Mouse (Mus musculus) myocyte (in vitro differentiated cells): ENCODE results near the gene Gm49394.

ENCODE experiments used
- CEBPB ChIP-seq: IDR thresholded peaks from 2 replicates; pipeline ENCODE4 v1.6.1; 2011; ENCODE audit warnings: mild to moderate bottlenecking, moderate library complexity; ENCODE audit not compliant: poor library complexity, insufficient read depth, severe bottlenecking
- MAX ChIP-seq: IDR thresholded peaks from one replicate; pipeline ENCODE4 v1.6.1; 2011; ENCODE audit warnings: low read depth, mild to moderate bottlenecking, control low read depth
- MYOG ChIP-seq, 3 experiments: IDR thresholded peaks; one replicate each; pipeline ENCODE4 v1.6.1; 2011; ENCODE audit warnings: control low read depth in 2 of 3, low read depth in 2 of 3, mild to moderate bottlenecking in 2 of 3; ENCODE audit not compliant: insufficient read length in 2 of 3, control insufficient read depth in 1 of 3, insufficient read depth in 1 of 3
- POLR2A ChIP-seq: IDR thresholded peaks from one replicate; pipeline ENCODE4 v1.6.1; 2011; ENCODE audit warnings: low read depth, mild to moderate bottlenecking, control low read depth, moderate library complexity; ENCODE audit not compliant: insufficient read length
- REST ChIP-seq: IDR thresholded peaks from one replicate; pipeline ENCODE4 v1.6.1; 2011; ENCODE audit warnings: mild to moderate bottlenecking, control low read depth, moderate library complexity; ENCODE audit not compliant: insufficient read depth, insufficient read length
- SRF ChIP-seq: IDR thresholded peaks from one replicate; pipeline ENCODE4 v1.6.1; 2011; ENCODE audit warnings: low read depth; ENCODE audit not compliant: control insufficient read depth, insufficient read length
- TCF12 ChIP-seq: IDR thresholded peaks from one replicate; pipeline ENCODE4 v1.6.1; 2011; ENCODE audit warnings: mild to moderate bottlenecking, control low read depth; ENCODE audit not compliant: poor library complexity, insufficient read depth, severe bottlenecking
- USF1 ChIP-seq: IDR thresholded peaks from one replicate; pipeline ENCODE4 v1.6.1; 2011; ENCODE audit warnings: low read depth, mild to moderate bottlenecking, control low read depth, moderate library complexity

DNA sequence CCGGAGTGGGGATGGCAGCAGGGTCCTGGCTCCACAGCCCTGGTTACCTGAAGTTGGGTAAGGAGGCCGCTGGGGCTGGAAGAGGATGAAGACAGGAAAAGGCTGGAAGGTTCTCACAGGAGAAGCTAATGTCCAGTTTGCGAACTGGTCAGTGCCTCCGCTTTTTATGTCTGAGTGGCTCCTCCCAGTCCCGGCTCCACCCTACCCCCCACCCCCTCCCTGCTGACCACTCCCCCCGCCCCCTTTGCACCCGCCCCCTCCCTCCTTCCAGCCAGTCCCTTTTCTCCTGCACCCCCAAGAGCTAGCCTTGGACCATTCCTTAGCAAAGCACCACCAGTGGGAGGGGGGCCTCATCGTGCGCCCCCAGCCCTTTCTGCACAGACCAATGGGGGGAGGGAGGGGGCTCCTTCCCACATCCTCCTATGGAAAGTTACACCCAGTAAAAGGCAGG lies 12.4 kb downstream of the Gm49394 start:
- peak; percentile 51 for TF ChIP-seq POLR2A
- no peak for TF ChIP-seq USF1
- no peak for TF ChIP-seq TCF12
- no peak for TF ChIP-seq REST
- TF ChIP-seq CEBPB, result no peak
- no peak for TF ChIP-seq MAX
- no peak for TF ChIP-seq MYOG (IDR thresholded peaks at IDR 0.05; ENCODE audit: control insufficient read depth in 1 of 3, insufficient read depth in 1 of 3, insufficient read length in 2 of 3, low read depth in 2 of 3)
- TF ChIP-seq SRF, result no peak
